Mouse (Mus musculus) layer of hippocampus, adult 9-10 months (tissue): ENCODE results near the gene Ghdc.

Experiments
- DNase-seq: peaks from one replicate; pipeline ENCODE4 v3.0.0; 2022; ENCODE audit warnings: low spot score

Ghdc gene

DNA sequence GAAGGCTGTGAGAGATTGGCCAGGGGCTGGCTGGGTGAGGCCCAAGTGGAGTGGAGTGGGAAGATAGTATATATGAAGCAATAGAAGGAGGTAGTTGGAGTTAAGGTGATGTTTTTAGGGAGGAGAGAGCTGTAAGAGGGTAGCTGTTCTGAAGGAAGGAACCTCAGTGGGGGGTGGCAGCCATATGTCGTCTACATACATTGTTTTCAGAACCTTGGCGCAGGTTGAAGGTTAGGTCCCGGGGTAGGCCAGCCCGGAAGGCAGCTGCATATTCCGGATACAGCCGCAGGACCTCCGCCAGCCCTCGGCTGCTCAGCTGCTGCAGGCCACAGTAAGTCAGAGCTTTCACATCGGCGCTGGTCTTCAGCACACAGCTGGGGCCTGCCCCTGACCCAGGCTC is 24.2 kb downstream of the Ghdc start:
- no peak for DNase-seq

DNA sequence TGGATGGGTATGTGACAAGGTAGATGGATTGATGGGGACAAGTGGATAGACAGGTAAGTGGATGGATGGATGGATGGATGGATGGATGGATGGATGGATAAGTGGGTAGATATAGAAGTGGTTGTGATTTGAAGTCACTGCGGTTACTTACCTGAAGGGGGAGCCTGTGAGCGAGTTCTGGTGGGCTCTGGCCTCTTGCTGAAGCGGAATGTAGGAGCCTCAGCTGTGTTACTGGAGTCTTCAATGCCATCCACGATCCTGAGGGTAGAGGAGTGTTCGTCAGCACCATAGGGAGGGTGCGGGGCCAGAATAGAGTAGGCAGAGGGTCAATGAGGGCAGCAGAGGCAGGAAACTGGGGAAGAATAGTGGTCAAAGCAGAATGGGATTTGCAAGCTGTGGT is 25.7 kb downstream of the Ghdc start:
- DNase-seq: no peak

DNA sequence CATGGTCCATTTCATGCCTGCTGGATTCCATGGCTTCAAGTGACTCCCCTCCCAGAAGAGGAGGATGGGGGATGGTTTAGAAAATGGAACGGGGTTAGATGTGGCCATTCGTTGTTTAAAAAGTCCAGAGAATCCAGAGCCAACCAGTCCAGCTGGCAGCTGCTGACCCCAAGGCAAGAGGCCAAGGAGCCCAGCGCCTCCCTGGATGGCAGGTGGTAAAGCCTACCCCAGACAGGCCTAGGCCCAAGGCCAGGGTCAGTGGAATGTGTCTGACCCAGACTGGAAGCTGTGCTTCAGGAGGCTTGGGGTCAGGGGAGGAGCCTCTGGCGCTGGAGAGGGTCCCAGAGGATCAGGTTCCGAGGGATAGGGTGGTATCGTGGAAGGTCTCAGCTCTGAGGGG is 29.4 kb downstream of the Ghdc start:
- DNase-seq: no peak

DNA sequence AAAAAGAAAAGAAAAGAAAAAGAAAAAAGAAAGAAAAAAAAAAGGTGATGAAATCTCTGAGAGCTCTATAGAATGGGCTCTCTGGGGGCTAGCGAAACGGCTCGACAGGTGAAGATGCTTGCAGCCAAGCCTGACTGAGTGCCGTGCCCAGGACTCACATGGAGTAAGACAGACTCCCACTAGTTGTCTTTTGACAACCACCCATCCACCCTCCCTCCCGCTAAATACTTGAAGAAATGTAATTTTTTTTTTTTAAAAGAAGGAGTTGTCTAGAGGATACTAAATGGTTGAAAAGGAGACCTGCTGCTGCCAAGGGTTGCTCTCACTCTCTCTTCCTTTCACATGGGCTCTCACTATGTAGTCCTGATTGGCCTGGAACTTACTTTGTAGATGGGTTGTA is 32.0 kb downstream of the Ghdc start:
- no peak for DNase-seq

DNA sequence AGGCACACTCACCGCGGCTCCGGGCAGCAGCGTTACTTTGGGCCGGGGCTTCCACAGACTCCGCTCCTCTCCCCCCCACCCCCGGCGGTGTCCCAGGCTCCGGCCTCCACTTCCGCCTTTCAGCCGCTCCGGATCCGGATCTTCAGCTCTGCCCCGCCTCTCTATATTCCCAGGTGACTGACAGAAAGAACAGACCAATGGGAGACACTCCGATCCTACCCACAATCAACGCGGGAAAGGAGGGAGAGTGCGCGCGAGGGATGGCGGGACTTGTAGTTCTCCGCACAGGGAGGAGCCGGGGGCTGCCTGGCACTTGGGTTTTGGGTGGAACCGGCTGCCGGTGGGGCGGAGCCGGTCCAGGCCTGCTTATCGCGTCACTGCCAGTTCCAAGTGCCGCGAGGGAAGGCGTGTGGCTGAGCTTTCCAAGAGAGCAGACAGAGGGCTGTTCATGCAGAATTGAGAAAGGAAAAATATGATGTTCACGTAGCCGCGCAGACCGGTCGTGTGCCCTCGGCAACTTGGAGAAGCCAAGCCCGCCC is 32.6 kb downstream of the Ghdc start, which contains the start of gene Rab5c:
TSS of gene Rab5c (minus strand) at position 150 of the 539 bp plus-strand sequence.
- DNase-seq: peak; percentile 99

DNA sequence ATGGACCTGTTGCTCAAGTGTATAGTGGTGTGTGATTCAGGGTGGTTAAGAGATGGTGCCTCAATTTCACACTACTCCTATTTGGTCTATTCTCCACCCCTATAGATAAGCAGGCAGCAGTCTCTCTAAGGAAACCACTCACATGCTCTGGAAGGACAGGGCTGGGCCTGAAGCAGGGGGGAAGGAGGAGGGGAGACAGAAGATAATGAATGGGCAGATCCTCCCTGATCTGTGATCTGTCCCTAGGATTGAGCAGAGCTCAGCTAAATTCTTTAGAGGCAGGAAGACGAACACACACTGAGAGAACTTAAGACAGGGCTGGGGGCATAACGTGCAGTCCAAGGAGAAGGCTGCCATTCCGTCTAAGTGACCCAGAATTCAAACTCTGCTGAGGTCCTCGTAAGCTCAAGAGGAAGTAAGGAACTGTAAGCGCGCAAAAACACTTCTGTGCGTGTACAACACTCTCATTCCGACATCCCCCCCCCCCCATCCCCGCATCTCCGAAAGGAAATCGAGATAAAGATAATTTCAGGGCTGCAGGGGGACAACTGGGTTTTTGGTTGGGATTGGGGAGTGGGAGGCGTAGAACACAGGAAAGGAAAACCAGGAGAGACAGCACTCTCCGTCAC is 33.5 kb downstream of the Ghdc start:
- DNase-seq: no peak

DNA sequence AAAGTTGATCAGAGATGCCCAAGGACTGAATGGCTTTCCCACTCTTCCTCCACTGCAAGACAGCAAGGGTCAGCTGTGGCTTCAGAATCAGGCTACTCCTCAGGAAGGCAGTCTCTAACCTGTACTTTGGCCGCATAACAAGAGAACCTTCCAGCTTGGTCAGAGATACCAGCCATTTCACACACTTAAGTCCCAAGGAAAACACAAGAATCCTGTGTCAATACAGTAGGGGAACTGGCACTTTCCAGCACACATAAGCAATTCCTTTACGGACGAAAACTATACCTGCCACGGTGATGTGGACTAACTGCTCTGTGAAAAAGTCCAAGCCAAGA is 34.0 kb downstream of the Ghdc start:
- DNase-seq: no peak

DNA sequence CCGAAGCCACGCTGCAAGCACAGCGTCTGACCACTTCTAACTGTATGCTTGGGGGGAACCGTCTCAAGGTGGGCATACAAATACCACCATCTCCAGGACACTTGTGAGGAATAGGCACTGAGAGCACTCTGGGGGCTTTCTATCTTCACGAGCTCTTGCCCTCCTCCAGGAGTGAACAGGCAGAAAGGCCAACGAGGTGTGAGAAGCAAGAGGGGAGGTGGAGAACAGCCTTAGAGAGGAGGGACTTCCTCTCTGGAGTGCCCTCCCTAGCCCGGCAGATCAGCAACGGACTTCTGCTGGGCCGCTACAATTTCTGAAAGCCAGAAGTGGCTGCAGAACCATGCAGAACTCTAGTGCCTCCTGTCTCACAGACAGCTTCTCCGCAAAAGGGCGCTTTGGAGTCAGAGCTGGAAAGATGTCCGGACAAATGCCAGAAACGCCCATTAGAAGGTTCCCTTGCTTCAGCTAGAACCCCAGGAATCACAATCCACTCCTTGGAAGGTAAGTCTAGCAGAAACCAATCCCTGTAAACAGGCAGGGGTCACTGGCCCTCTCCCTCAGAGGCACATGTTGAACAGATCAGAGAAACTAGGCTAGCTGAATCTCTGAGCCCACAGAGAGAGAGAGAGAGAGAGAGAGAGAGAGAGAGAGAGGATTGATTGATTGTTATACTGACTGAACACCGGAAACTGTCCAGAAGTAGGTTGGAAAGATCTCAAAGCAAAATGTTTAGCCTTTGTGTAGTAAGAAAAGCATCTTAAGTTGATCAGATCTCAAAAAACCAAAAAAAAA is 34.6 kb downstream of the Ghdc start:
- no peak for DNase-seq

DNA sequence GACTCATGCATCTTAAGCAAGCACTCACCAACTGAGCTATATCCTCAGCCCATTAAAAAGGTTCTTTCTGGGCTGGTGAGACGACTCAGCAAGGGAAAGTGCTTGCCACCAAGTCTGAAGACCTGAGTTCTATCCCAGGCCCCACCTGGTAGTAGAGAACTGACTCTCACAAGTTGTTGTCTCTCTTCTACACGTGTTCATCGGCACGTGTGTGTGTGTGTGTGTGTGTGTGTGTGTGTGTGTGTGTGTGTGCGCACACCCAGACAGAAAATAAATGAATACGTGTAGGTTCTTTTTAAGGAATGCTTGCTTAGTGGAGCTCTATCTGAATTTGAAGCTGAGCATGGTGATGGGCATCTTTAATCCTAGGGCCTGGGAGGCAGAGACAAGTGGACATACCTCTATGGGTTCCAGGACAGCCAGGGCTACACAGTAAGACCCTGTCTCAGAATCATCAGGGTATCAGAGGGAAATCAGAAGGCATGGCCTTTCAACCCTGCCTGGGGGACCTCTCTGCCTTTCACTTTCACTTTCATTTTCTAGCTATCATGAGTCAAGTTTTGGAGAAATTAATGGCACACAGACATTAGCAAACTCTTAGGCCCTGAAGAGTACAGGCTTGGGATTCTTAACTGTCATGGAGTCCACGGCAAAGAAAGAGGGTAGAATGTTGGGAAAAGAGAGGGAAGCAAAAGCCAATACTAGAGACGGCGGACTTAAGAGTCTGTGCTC is 35.5 kb downstream of the Ghdc start:
- no peak for DNase-seq

DNA sequence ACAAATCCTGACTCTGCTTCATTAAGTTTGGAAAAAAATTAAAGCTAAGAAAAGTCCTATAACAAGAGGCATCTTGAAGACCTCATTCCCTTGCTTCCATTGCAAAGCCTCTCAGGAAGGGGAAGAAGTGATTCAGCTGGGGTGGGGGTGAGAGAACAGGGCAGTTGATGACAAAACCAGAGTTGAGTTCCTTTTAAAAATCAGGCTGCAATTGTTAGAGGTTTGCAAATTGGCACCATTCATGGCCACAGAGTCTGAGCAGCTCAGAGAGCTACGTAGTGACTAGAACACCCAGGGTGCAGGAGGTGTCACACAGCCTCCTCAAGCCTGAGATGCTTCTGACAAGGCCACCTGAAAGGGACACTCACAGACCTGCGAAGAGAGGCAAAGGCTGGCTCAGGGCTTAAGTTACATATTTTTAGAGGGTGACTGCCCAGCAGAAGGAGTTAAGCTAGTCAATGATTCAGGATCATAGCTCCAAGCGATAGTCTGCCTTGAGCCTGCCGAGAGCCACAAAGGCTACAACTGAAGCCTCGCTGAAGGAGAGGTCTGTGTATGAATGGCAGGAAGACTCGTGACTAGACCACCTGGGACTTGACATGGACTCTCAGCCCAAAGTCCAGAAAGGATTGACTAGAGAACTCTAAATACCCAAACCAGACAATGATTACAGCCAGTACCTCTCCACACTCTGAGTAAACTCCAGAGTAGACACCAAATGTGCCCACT is 40.1 kb downstream of the Ghdc start:
- no peak for DNase-seq

DNA sequence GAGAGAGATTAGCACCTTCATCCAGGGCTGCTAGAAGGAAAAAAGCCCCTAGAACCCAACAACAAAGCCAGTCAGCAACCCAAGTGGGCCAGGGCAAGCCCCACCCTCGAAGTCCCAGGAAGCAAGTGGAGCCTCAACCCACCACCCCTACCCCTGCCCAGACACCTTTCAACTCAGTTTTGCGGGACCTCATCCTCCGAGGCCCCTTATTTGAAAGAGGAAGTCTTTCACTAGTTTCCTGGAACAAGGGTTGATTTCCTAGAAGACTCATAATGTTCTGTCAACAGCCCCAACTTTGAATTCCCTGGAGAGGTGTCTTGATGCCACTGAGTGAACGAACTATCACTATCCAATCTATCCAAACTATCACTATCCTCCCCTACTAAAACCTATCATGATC is 40.8 kb downstream of the Ghdc start:
- no peak for DNase-seq

DNA sequence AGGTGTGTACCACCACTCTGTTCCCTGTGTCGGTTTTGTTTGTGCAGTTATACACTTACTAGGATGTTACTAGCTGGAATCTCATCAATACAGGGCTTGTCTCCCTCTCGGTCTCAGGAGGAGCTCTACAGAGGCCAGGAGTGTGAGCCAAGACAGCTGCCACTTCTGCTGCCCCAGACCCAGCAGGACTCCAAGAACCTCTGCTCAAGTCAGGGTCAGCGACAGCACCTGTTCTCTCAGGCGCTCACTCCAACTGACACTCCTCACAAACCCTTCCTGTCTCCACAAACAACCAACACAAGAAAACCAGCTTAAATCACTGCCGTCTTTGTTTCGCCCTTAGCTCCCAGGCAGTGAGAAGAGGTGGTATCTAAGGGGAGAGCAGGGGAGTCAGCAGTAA is 42.2 kb downstream of the Ghdc start:
- DNase-seq: no peak

DNA sequence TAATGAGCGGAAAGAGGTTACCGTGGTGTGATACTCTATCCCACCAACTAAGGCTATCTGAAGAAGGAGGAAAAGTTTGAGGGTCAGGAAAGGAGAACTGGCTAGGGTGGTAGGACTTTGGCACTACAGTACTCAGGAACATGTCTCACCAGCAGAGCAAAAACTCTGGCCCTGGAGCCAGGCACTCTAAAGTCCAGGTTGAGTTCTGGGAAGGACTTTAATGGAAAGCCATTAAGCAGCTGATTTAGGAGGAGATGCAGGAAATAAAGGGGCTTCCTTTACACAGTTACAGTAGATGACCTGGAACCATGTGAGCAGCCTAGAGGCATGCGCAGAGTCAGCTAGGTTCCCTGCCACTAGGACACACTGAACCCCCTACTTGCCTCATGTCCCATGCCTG is 43.6 kb downstream of the Ghdc start:
- DNase-seq: no peak

DNA sequence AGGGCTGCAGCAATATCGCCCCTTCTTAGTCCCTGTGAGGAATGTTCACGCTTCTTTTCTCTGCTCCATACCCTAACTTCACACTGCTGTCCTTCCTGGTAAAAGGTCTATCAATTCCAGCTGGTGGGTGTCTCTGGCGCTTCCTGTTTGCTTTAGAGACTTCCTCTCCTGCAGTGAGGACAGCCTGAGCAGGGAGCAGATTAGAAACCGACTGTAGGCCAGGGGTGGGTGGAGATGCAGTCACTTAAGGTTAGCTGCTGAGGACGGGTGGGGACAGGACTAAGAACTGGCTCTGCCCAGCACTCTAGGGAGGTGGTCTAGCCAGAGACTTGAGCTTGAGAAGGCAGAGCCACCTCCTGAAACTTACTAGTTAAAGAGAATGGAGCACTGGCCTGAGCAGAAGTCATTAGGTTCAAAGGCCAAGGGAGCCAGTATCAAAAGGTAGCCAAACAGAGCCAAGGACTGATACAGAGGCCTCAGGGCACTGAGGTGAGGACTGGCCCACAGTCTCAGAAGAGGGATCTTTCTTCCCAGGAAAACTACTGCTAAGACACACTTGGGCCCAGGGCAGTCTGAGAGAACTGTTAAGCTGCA is 45.7 kb downstream of the Ghdc start:
- DNase-seq: no peak

DNA sequence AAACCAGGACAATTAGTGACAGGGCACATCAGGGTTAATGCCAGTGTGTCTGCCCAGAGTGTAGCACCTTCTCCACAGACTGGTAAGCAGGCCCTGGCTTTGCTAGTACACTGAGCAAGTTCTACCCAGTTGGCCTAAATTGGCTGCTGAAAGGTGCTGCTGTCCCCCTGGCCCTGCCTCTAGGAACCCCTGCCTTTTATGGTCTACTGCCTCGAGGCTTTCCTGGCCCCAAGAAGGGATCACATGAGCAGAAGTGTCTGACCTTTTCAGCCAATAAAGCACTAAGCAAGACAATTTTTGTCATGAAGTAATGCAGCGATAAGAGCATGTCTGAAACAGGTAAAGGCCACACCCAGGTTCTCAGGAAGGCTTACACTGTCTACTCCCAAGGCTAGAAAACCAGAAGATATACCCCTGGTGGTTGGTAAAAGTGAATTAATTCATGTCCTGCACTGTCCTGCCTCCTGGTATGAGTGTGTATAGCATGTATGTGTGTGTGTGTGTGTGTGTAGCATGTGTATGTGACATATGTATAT is 48.2 kb downstream of the Ghdc start:
- no peak for DNase-seq

DNA sequence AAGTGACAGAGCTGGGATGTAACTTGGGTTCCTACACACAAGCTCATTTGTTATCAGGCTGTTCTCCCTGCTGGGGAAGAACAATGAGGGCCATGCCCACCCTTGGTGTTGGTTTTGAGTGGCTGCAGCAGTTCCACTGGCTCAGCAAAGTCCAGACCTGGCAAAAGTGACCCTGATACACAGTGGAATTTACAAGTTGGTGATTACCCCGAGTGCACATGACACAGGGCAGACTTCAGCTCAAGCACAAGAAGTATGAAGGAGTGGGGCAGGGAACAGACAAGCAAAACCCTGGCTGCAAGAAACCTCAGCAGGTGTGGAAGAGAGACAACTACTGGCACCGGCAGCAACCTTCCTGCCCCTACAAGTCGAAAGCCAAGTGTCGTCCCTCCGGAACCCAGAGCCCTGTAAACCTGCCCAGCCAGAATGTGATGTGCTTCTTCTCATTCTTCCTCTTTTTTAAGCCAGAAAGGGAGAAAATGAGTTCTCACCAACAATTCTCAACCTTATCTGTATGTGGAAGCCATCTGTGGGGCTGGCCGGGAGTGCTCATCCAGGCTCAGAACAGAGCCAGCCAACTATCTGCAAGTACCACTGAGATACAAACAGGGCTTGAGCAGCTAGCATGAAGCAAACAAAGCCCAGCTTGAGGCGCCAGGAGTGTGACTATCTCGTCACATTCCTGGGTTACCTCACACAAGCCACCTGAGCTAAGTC is 48.8 kb downstream of the Ghdc start:
- DNase-seq: no peak

DNA sequence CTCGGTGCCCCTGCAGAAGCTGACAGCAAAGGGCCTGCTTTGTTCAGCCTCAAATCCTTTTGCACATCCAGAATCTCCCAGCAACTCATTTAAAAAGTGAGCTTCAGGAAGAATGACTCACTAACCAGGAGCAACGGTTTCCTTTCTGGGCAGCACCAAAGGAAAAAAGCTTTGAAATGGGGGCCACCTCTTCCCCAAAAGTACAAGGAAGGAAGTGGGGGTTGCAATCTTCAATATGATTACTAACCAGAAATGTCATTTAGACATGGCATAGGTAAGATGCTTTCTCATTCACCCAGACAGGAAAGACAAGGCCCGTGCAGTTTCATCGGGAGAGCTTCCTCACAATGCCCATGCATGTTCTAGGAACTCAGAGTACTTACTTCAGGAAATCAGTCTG is 49.5 kb downstream of the Ghdc start:
- no peak for DNase-seq

DNA sequence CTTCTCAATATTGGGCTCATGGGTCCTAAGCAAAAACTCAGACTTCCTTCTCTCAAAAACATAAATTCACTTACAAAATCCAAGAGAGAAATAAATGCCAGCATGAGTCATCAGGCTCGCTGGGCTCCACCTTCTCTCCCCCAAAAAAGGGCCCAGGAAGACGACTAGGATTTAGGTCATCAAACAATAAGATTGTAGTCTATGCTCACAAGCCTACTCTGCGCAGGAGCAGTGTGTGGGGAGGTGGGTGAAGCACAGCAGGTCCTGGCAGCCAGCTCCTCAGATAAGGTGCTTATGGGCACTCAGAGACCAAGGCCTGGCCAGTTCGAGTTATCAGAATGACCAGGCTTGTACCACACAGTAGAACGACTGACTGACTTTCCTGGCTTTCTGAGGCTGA is 50.4 kb downstream of the Ghdc start:
- no peak for DNase-seq

DNA sequence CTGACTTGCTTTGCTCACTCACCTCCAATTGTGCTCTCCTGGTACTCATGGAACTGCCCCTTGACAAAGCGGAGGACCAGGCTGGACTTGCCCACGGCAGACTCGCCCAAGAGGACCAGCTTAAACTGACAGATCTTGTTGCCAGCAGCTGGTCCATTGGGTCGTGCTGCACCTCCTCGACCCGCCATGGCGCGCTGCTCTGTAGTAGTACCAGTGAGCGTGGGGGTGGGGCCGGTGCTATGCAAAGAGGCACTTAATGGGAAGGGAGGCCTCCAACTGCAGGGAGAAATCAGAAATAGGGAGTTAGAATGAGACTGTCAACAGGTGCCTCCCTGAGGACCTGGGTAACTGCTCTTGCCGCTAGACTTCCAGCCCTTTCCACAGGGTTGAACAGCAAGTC is 50.9 kb downstream of the Ghdc start:
- no peak for DNase-seq

DNA sequence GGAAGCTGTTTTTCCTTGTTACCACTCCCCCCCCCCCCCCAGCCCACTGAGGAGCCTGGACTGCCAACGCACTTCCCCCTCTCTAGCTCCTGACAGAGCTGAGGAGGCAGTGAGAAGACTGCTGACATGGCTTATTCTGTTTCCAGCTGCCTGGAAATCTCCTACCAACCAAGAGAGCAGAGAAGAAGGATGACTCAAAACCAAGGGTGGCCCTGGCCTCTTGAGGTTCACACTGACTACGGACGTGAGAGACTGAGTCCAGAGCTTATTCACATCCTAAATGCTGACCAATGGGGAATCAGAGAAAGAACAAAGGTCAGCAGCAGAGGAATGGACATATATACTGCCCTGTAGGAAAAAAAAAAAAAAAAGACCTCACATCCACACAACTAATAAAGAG is 51.4 kb downstream of the Ghdc start:
- no peak for DNase-seq

DNA sequence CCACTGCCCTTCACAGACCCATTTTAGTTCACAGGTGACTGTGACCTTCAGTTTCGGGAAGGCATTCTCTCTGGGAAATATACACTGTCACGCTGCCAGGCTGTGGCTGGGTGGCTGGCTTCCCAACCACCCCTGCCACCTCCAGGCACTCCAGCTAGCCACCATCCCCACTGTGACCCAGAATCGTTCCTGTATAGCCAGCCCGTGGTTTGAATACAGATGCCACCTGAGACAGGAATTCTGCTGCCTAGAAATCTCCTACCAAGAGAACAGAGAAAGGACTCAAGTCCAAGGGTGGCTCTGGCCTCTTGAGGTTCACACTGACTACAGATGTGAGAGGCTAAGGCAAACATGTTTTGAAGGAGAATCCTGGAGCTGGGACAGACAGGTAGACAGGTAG is 51.9 kb downstream of the Ghdc start:
- no peak for DNase-seq
